In genomic region chr11:20455085-20455864, GRCm38 (mm10) we compare ENCODE assay signal across 8 mouse cellular contexts.
DNase-seq lines count a peak whose midpoint lies in the region; ATAC-seq and TF ChIP-seq lines count a peak whose summit lies in the region.

No protein-coding gene starts in this region.

- H3K4me2 ChIP-seq in embryonic facial prominence, embryonic 12.5 days (replicated peaks), result peak overlapping the region; percentile 87
- peak overlapping the region; percentile 96 for H3K4me2 ChIP-seq in limb, embryonic 14.5 days (replicated peaks; ENCODE audit: low read depth, low read length, severe bottlenecking)
- H3K4me2 ChIP-seq in midbrain, embryonic 16.5 days (ENCODE audit: low read length), result peak overlapping the region; percentile 95

- TF ChIP-seq POLR2A in limb, embryonic 14.5 days (IDR thresholded peaks at IDR 0.05; ENCODE audit: borderline replicate concordance, extremely low read depth, insufficient read depth, insufficient read length), result no peak

- peak overlapping the region; percentile 46; the same call in 1 of the 2 replicates for H3K9ac ChIP-seq in embryonic facial prominence, embryonic 12.5 days
- H3K9ac ChIP-seq in limb, embryonic 14.5 days (ENCODE audit: low read depth, low read length, severe bottlenecking), result peak overlapping the region; percentile 58
- peak overlapping the region; percentile 60 for H3K9ac ChIP-seq in midbrain, embryonic 16.5 days (ENCODE audit: low read depth, low read length)

- H3K27me3 ChIP-seq in embryonic facial prominence, embryonic 12.5 days, result no peaks in the 10 kb centered on the region
- H3K27me3 ChIP-seq in limb, embryonic 14.5 days (ENCODE audit: control insufficient read depth, insufficient read depth, low read length), result 0 out of 2 replicates have a peak, but pooled peaks cover 12% of the 10 kb centered on the region
- H3K27me3 ChIP-seq in midbrain, embryonic 16.5 days (ENCODE audit: control insufficient read depth, insufficient read depth, low read depth, low read length), result no peaks in the 10 kb centered on the region

- DNase-seq in 3T3-L1 (ENCODE audit: low read depth, low spot score), result peak; percentile 84
- peak; percentile 89 to 93 for DNase-seq in adrenal gland, postnatal 36 days
- peak; percentile 81 to 95 for DNase-seq in heart, adult 18-20 months
- peak; percentile 92 for DNase-seq in kidney, adult 18-20 months
- peak; percentile 77 for DNase-seq in limb, embryonic 14.5 days (ENCODE audit: low spot score)
- peak; percentile 81 to 89 for DNase-seq in spleen, postnatal 10 days (ENCODE audit: low spot score in 2 of 2)

- H3K4me1 ChIP-seq in embryonic facial prominence, embryonic 12.5 days, result 0 out of 2 replicates have a peak, but pooled peaks cover 3% of the 10 kb centered on the region
- peaks cover 7% of the 10 kb centered on the region for H3K4me1 ChIP-seq in limb, embryonic 14.5 days (ENCODE audit: control insufficient read depth, insufficient read depth, low read length)
- H3K4me1 ChIP-seq in midbrain, embryonic 16.5 days (ENCODE audit: control insufficient read depth, insufficient read depth, low read length), result peaks cover 8% of the 10 kb centered on the region; the same call in 1 of the 2 replicates

- peak; percentile 82; the same call in 1 of the 2 replicates for ATAC-seq in embryonic facial prominence, embryonic 12.5 days (ENCODE audit: insufficient number of reproducible peaks, insufficient read depth, low FRiP score, low TSS enrichment)
- peak; percentile 87 for ATAC-seq in limb, embryonic 14.5 days (ENCODE audit: low FRiP score, low read depth)
- ATAC-seq in midbrain, embryonic 16.5 days, result peak; percentile 89

- no peak overlapping the region for H3K27ac ChIP-seq in embryonic facial prominence, embryonic 12.5 days
- no peak overlapping the region for H3K27ac ChIP-seq in limb, embryonic 14.5 days (replicated peaks; ENCODE audit: low read depth, low read length)
- no peak overlapping the region for H3K27ac ChIP-seq in midbrain, embryonic 16.5 days (ENCODE audit: low read length)

- H3K4me3 ChIP-seq in embryonic facial prominence, embryonic 12.5 days, result peak overlapping the region; percentile 52
- H3K4me3 ChIP-seq in limb, embryonic 14.5 days (replicated peaks; ENCODE audit: low read length), result peak overlapping the region; percentile 54
- peak overlapping the region; percentile 53 for H3K4me3 ChIP-seq in midbrain, embryonic 16.5 days (ENCODE audit: low read depth, low read length)

- no peaks in the 10 kb centered on the region for H3K9me3 ChIP-seq in embryonic facial prominence, embryonic 12.5 days
- H3K9me3 ChIP-seq in limb, embryonic 14.5 days (ENCODE audit: control insufficient read depth, low read length), result no peaks in the 10 kb centered on the region
- no peaks in the 10 kb centered on the region for H3K9me3 ChIP-seq in midbrain, embryonic 16.5 days (replicated peaks; ENCODE audit: control insufficient read depth, low read length, poor library complexity, severe bottlenecking)

- no peaks in the 10 kb centered on the region for H3K36me3 ChIP-seq in embryonic facial prominence, embryonic 12.5 days
- no peaks in the 10 kb centered on the region for H3K36me3 ChIP-seq in limb, embryonic 14.5 days (ENCODE audit: control insufficient read depth, insufficient read depth, low read length)
- H3K36me3 ChIP-seq in midbrain, embryonic 16.5 days (ENCODE audit: control insufficient read depth, insufficient read depth, low read length), result no peaks in the 10 kb centered on the region

- WGBS in embryonic facial prominence, embryonic 12.5 days, result under 1% methylated on average over 35 of the region's 35 CpGs
- under 1% methylated on average over 35 of the region's 35 CpGs for WGBS in limb, embryonic 14.5 days
- WGBS in midbrain, embryonic 16.5 days, result under 1% methylated on average over 35 of the region's 35 CpGs
